In the genomic region with DNA sequence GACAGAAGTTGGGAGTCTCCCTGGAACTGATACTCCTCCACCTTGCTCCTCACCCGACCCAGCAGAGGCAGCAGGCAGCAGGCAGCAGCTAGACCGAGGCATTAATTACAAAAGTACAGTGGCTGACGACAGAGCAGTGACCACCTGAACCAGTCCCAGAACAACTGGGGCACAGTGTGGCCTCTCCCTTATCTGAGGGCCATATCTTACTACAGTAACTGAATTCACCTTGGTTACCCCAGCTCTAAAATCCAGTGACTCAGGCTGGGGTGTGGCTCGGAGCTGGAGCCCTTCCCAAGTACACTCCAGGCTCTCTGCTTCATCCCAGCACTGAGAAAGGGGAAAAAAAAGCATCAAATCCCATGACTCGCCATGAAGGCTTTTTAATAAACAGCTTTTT, we compare ENCODE assay signal across 8 mouse cellular contexts. TPM values are rescaled to one million over a fixed set of nuclear protein-coding genes. Genes with fewer than 3 reads are reported as not detected.
A peak's percentile ranks its signal among the peaks of the same experiment; 100 is the strongest.
DNase-seq lines count a peak whose midpoint lies in the region; ATAC-seq lines count a peak whose summit lies in the region.
"Had no signal": no experiment of that assay in that cellular context is flagged by ENCODE, and none has a peak within 500 bp of the region (broad histone marks: within the 10 kb centered on the region; RNA-seq: fewer than 3 reads in every experiment).

No protein-coding gene starts in this region.

- no peaks in the 10 kb centered on the region for H3K36me3 ChIP-seq in heart, embryonic 15.5 days
- no peaks in the 10 kb centered on the region for H3K36me3 ChIP-seq in lung, embryonic 16.5 days (ENCODE audit: control insufficient read depth, insufficient read depth, low read length)
- H3K36me3 ChIP-seq in forebrain, embryonic 12.5 days (replicated peaks) = no peaks in the 10 kb centered on the region

- no peak overlapping the region; the same call in 1 of the 2 replicates for H3K4me2 ChIP-seq in heart, embryonic 15.5 days
- no peak overlapping the region for H3K4me2 ChIP-seq in lung, embryonic 16.5 days (ENCODE audit: low read depth, low read length)
- H3K4me2 ChIP-seq in forebrain, embryonic 12.5 days = no peak overlapping the region

- no peaks in the 10 kb centered on the region for H3K27me3 ChIP-seq in heart, embryonic 15.5 days
- no peaks in the 10 kb centered on the region for H3K27me3 ChIP-seq in lung, embryonic 16.5 days (ENCODE audit: control insufficient read depth, insufficient read depth, low read depth, low read length)
- H3K27me3 ChIP-seq in forebrain, embryonic 12.5 days = no peaks in the 10 kb centered on the region

- WGBS in heart, embryonic 15.5 days = 22% methylated on average over 5 of the region's 5 CpGs
- WGBS in lung, embryonic 16.5 days = 37% methylated on average over 5 of the region's 5 CpGs
- WGBS in forebrain, embryonic 12.5 days = 65% methylated on average over 5 of the region's 5 CpGs

- H3K9ac ChIP-seq in heart, embryonic 15.5 days = no peak overlapping the region
- no peak overlapping the region for H3K9ac ChIP-seq in lung, embryonic 16.5 days (ENCODE audit: low read length)
- H3K9ac ChIP-seq in forebrain, embryonic 12.5 days = no peak overlapping the region

- ATAC-seq in heart, embryonic 15.5 days (replicated peaks; ENCODE audit: insufficient number of reproducible peaks, insufficient read depth, low FRiP score, low read depth) = no peak
- ATAC-seq in lung, embryonic 16.5 days (ENCODE audit: low read depth) = peak; percentile 53
- no peak for ATAC-seq in forebrain, embryonic 12.5 days (ENCODE audit: low FRiP score)

- DNase-seq in 3T3-L1 (ENCODE audit: low read depth, low spot score) (peak; percentile 90), adipocyte (ENCODE audit: low spot score) (peak; percentile 51)
- no peak for DNase-seq in thymus, postnatal 0 days (ENCODE audit: low spot score)
- no peak for DNase-seq in embryo, embryonic 10 days (ENCODE audit: low spot score)
- DNase-seq: cerebellum, postnatal 10 days had no signal

- H3K4me3 ChIP-seq in heart, embryonic 15.5 days = no peak overlapping the region
- no peak overlapping the region for H3K4me3 ChIP-seq in lung, embryonic 16.5 days (ENCODE audit: low read length)
- no peak overlapping the region for H3K4me3 ChIP-seq in forebrain, embryonic 12.5 days (replicated peaks)

- peaks cover 32% of the 10 kb centered on the region for H3K4me1 ChIP-seq in heart, embryonic 15.5 days (replicated peaks)
- H3K4me1 ChIP-seq in lung, embryonic 16.5 days (replicated peaks; ENCODE audit: control insufficient read depth, insufficient read depth, low read length) = peaks cover 43% of the 10 kb centered on the region
- H3K4me1 ChIP-seq in forebrain, embryonic 12.5 days = no peaks in the 10 kb centered on the region

- peak overlapping the region; percentile 55 for H3K27ac ChIP-seq in heart, embryonic 15.5 days
- peak overlapping the region; percentile 30; the same call in 1 of the 2 replicates for H3K27ac ChIP-seq in lung, embryonic 16.5 days (ENCODE audit: low read length)
- H3K27ac ChIP-seq in forebrain, embryonic 12.5 days = no peak overlapping the region

- no peaks in the 10 kb centered on the region for H3K9me3 ChIP-seq in heart, embryonic 15.5 days (replicated peaks)
- no peaks in the 10 kb centered on the region for H3K9me3 ChIP-seq in lung, embryonic 16.5 days (ENCODE audit: control insufficient read depth, low read length)
- H3K9me3 ChIP-seq in forebrain, embryonic 12.5 days = no peaks in the 10 kb centered on the region

RNA-seq across cellular contexts. Expression of gene Lrch1, which starts 37.3 kb away (rescaled TPM):
- polyA plus RNA-seq in heart, embryonic 15.5 days (2015; fragmentation: Nextera tagmentation; extraction: Ambion mirVana) = 10.9 and 12.6 TPM in 2 replicates
- 16.3 and 18.3 TPM in 2 replicates for polyA plus RNA-seq in lung, embryonic 16.5 days (2015; fragmentation: Nextera tagmentation; extraction: Ambion mirVana)
- 12.6 and 13.6 TPM in 2 replicates for polyA plus RNA-seq in forebrain, embryonic 12.5 days (2016; fragmentation: Nextera tagmentation; extraction: Ambion mirVana)
- 25.1 and 25.5 TPM in 2 replicates for polyA plus RNA-seq in thymus, postnatal 0 days (2015; fragmentation: Nextera tagmentation; extraction: Ambion mirVana)

Comparison
In these comparisons a context has a peak if more than half of its experiments do, and no peak if none do; other contexts are left out.
1. DNase-seq: peak in 3T3-L1 (single experiment) and adipocyte (single experiment); none in thymus, postnatal 0 days (single experiment) and embryo, embryonic 10 days (single experiment).